Mouse (Mus musculus): ENCODE measurements around the gene Ipmk.

Gene Ipmk

GRCm38 (mm10) chr10:71339463-71339862 is 8.1 kb upstream of the Ipmk start:
- in situ Hi-C loops (cut with MboI, MseI) = loop anchor here (5.0 kb wide), 1 partner anchor 97 kb away; no protein-coding TSS in a partner anchor

- in situ Hi-C loops (cut with MboI, MseI) = no loop called here
These were observed 7.4 kb upstream of the Ipmk start for GRCm38 (mm10) chr10:71340195-71340594.

GRCm38 (mm10) chr10:71341290-71341689 is 6.3 kb upstream of the Ipmk start:
- in situ Hi-C loops (cut with MboI, MseI) = no loop called here

GRCm38 (mm10) chr10:71342030-71342805 is 5.3 kb upstream of the Ipmk start:
- in situ Hi-C loops (cut with MboI, MseI) = no loop called here

- in situ Hi-C loops (cut with MboI, MseI) = no loop called here
These were observed 4.4 kb upstream of the Ipmk start for GRCm38 (mm10) chr10:71343130-71343529.

GRCm38 (mm10) chr10:71343567-71344265 is 3.8 kb upstream of the Ipmk start:
- in situ Hi-C loops (cut with MboI, MseI) = no loop called here

- in situ Hi-C loops (cut with MboI, MseI) = no loop called here
These were observed 2.9 kb upstream of the Ipmk start, which contains the start of gene Cisd1 for GRCm38 (mm10) chr10:71344579-71345143. Cisd1 (minus strand) TSS chr10:71344954.

GRCm38 (mm10) chr10:71346106-71346505 is 1.5 kb upstream of the Ipmk start:
- in situ Hi-C loops (cut with MboI, MseI) = no loop called here

- in situ Hi-C loops (cut with MboI, MseI) = no loop called here
These were observed 648 bp upstream of the Ipmk start for GRCm38 (mm10) chr10:71346722-71347508.

GRCm38 (mm10) chr10:71347964-71348636 is 537 bp downstream of the Ipmk start:
- in situ Hi-C loops (cut with MboI, MseI) = no loop called here

GRCm38 (mm10) chr10:71348637-71349280 is 1.2 kb downstream of the Ipmk start:
- in situ Hi-C loops (cut with MboI, MseI) = no loop called here

- in situ Hi-C loops (cut with MboI, MseI) = no loop called here
These were observed 1.7 kb downstream of the Ipmk start for GRCm38 (mm10) chr10:71349290-71349689.

GRCm38 (mm10) chr10:71351301-71351700 is 3.7 kb downstream of the Ipmk start:
- in situ Hi-C loops (cut with MboI, MseI) = no loop called here

GRCm38 (mm10) chr10:71353850-71354249 is 6.3 kb downstream of the Ipmk start:
- in situ Hi-C loops (cut with MboI, MseI) = no loop called here

- in situ Hi-C loops (cut with MboI, MseI) = no loop called here
These were observed 7.4 kb downstream of the Ipmk start for GRCm38 (mm10) chr10:71354947-71355346.

GRCm38 (mm10) chr10:71361044-71361443 is 13.5 kb downstream of the Ipmk start:
- in situ Hi-C loops (cut with MboI, MseI) = no loop called here

GRCm38 (mm10) chr10:71361836-71362562 is 14.4 kb downstream of the Ipmk start:
- in situ Hi-C loops (cut with MboI, MseI) = no loop called here

- in situ Hi-C loops (cut with MboI, MseI) = no loop called here
These were observed 15.9 kb downstream of the Ipmk start for GRCm38 (mm10) chr10:71363440-71363839.

GRCm38 (mm10) chr10:71363858-71364257 is 16.3 kb downstream of the Ipmk start:
- in situ Hi-C loops (cut with MboI, MseI) = no loop called here

Data from T-helper 1 cell (primary cell).